Mouse (Mus musculus) embryonic stem cell, embryonic (primary cell): ENCODE measurements around the gene Gmip.

Source experiments
- CTCF ChIA-PET, 4 experiments: fragments of 300-600 bp in 2 of 4; fragments of 350-600 bp in 2 of 4; sonication (Branson Sonifier 250); formaldehyde crosslinking; loops; one replicate each; lab custom pipeline; 2022; ENCODE audit warnings: inconsistent platforms in 2 of 4; lab: Charles Lee
- POLR2A ChIA-PET, 4 experiments: fragments of 300-600 bp in 2 of 4; fragments of 350-600 bp in 2 of 4; sonication (Branson Sonifier 250); formaldehyde crosslinking; loops; one replicate each; lab custom pipeline; 2022; ENCODE audit warnings: antibody characterized with exemption in 4 of 4, inconsistent platforms in 1 of 4; lab: Charles Lee

Gene Gmip

DNA sequence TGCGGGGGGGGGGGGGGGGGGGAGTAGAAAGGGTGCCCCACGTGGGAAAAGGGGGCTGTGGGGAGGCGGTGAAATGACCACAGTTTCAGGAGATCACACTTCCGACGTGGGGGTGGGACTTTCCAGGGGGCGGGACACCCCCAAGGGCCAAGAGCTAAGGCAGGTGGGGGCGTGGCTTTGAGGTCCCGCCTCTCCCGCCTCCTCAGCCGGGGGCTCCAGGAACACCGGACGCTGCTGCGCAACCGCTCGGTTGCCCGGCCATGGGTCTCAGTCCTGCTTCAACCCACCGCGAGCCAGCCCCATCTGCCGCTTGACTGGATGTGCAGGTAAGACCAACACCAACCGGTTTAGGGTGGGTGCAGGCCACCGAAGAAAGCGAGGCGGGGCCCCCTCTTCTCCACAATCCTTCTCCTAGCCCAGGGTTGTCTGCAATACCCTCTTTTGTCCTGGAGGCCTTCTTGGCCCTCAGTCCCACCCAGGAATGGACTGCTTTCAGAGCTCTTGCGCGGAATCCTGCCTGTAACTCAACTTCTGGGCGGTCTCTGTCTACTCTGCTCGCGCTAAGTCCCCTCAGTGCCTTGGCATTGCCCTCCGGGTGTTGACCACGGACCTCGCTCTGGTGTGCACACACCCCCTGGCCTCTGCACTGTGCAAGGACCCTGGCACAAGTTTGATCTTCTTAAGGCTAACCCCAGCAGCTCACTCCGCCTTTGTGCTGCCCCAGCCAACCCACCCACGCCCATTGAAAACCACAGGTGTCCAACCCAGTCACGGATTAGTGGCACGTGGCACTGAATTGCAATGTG lies 14.1 kb downstream of the Gmip start, which contains the start of gene Lpar2:
Gene Lpar2 (plus strand): TSS at position 44 of the 806 bp plus-strand sequence.
- ChIA-PET POLR2A (interaction anchor here (0.5 to 4.0 kb wide), 69 partner anchors 9 to 1017 kb away, joined by 3 to 38 read pairs (median 4); partner anchors contain the start of genes Gm20422 (in 3 of the 4), Gmip (in 3 of the 4), Pbx4 (in 3 of the 4) and Zfp868 (in 3 of the 4)), CTCF (interaction anchor here in 3 of 4 experiments (0.6 to 1.9 kb wide), 12 partner anchors 10 to 494 kb away, joined by 3 to 11 read pairs (median 4); partner anchors contain the start of gene Pbx4 (in 3 of the 3))

DNA sequence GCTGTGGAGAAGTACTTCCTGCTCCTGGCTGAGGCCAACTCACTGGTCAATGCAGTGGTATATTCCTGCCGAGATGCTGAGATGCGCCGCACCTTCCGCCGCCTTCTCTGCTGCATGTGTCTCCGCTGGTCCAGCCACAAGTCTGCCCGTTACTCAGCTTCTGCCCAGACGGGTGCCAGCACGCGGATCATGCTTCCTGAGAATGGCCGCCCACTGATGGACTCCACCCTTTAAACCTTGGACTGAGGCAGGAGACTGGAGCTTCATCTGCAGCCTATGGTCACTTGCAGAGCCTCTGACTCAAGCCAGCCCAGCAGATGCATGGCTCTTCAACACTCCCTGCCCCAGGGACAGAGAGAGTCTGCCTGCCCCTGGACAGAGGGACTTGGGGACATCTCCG lies 17.9 kb downstream of the Gmip start:
- ChIA-PET CTCF (interaction anchor here in 2 of 4 experiments (0.6 to 1.3 kb wide), 2 partner anchors 9 to 300 kb away, joined by 3 read pairs; no protein-coding TSS in a partner anchor), POLR2A (interaction anchor here in 1 of 4 experiments (1.4 to 2.1 kb wide), 4 partner anchors 9 to 77 kb away, joined by 3 to 6 read pairs (median 5); partner anchors contain the start of gene Zfp963)

DNA sequence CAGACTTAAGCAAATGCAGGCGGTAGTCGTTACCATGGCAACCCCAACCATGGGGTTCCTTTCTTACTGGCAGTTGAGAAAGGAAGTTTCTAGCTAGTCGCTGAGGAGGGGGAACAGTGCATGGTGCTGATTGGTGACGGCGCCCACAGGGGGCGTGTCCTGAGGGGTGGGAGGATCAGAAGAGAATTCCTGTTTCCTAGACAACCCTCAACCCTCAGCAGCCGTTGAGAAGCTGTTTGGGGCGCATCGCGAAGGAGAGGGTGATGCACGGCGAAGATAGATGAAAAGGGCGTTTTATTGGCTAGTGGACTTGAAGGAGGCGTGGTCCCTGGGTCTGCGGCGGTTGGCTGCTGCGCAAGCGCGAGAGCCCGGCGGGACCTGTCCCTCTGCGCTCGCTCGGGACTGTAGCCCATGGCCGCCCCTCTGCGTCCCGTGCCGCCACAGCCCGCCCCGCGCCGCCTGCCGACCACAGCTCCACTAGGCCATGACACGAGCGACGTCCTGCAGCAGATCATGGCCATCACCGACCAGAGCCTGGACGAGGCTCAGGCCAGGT lies 23.9 kb downstream of the Gmip start, which contains the start of gene Pbx4:
Gene Pbx4 (plus strand): TSS at position 194 of the 556 bp plus-strand sequence.
- POLR2A ChIA-PET = interaction anchor here (0.6 to 5.8 kb wide), 49 partner anchors 8 to 504 kb away, joined by 3 to 73 read pairs (median 5); partner anchors contain the start of genes Lpar2 (in 3 of the 4), Zfp868 (in 3 of the 4), Gm20422 (in 2 of the 4) and Gmip (in 2 of the 4)
- CTCF ChIA-PET = interaction anchor here in 3 of 4 experiments (0.6 to 1.7 kb wide), 13 partner anchors 9 to 207 kb away, joined by 3 to 10 read pairs (median 3); partner anchors contain the start of genes Lpar2 (in 3 of the 3) and Zfp868 (in 1 of the 3)

DNA sequence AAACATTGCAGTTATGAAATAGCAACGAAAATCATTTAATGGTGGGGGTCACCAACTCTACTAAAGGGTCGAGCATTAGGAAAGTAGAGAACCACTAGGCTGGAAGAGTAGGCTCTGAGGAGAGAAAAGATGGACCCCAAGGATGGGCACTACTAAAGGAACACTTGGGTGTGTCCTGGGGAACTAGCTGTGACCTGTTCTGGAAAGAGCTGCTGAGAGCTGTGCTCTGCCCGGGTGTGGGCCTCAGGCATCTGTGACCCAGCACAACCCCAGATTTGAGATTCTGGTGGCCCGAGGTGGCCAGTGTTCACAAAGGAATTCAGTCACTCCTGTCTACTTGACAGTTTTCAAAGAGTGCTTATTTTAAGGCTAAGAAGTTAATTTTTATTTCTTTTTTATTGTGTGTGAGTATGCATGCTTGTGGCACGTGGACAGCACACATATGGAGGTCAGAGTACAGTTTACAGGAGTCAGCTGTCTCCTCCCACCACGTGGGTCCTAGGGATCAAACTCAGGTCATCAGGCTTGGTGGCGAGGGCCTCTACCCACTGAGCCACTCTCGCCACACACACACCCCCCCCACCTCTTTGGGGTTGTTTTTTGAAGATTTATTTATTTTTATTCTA lies 28.7 kb downstream of the Gmip start:
- CTCF ChIA-PET = no interaction called here
- POLR2A ChIA-PET = interaction anchor here in 2 of 4 experiments (1.0 to 1.2 kb wide), 3 partner anchors 12 to 16 kb away, joined by 3 to 4 read pairs (median 4); partner anchors contain the start of gene Lpar2 (in 1 of the 2)

DNA sequence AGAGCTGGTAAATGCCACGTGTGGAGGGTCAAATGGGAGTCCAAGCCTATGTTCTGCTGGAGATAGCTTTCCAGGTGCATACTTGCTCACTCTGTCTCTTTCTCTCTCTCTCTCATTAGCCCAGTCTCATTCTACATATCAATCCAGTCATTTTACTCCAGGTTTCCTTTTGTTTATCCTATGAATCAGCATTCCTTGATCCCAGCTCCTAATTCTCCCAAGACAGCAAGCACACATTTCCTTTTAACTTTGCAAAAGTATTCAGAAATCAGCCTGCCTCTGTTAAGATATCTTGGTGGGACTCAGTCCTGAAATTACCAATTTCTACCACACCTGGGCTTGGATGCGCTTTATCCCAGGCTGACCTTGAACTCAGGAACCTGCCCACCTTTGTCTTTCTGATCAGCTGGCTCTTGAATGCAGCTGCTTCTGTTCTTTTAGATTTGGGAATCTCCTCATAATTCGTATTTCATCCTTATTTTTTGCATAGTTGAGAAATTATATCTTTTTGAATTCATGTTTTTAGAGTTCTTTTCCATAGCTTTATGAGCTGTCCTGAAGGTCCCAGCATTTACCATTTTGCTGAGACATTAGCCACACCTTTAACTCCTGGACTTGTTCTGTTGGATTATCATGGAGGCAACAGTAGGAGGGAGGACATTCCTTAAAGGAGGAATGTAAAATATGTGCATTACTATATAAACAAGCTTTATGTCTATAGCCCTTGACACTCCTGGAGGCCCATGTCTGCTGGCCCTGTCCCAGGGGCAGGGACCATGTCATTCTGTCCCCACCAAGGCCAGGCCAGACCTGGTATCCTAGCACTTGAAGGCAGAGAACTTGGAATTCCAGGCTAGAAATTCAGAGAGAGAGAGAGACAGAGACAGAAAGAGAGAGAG lies 38.9 kb downstream of the Gmip start:
- CTCF ChIA-PET = interaction anchor here in 1 of 4 experiments (1.2 kb wide), 1 partner anchor 13 kb away, joined by 9 read pairs; no protein-coding TSS in a partner anchor
- POLR2A ChIA-PET = interaction anchor here (0.5 to 6.6 kb wide), 48 partner anchors 7 to 850 kb away, joined by 3 to 73 read pairs (median 4); partner anchors contain the start of genes Zfp868 (in 4 of the 4), Pbx4 (in 3 of the 4), Lpar2 (in 2 of the 4) and Zfp963 (in 2 of the 4)

DNA sequence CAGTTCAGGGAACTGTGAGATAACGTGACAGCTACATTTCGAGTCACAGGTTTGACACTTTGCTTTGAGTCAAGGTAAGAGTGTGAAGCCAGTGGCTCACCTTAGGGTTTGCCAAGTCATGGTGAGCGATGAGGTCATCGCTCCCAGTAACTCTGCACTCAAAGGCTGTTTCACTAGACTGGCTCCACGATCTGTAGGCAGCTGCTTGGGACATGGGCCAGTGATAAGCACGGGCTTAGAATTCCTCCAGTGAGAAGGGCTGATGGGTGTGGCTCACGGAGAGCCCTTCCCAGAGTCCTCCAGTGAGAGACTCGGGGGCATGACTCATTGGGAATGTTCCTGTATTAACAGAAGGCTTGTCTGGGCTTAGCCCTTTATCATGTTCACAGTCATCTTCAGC lies 40.5 kb downstream of the Gmip start:
- ChIA-PET POLR2A (interaction anchor here in 3 of 4 experiments (0.6 to 6.6 kb wide), 41 partner anchors 9 to 322 kb away, joined by 3 to 73 read pairs (median 5); partner anchors contain the start of genes Pbx4 (in 3 of the 3), Zfp963 (in 3 of the 3), Lpar2 (in 2 of the 3) and Zfp868 (in 2 of the 3)), CTCF (interaction anchor here in 3 of 4 experiments (0.5 to 1.5 kb wide), 9 partner anchors 10 to 1828 kb away, joined by 3 to 4 read pairs (median 3); partner anchors contain the start of genes Homer3 (in 1 of the 3), Lpar2 (in 1 of the 3) and Zfp868 (in 1 of the 3))

DNA sequence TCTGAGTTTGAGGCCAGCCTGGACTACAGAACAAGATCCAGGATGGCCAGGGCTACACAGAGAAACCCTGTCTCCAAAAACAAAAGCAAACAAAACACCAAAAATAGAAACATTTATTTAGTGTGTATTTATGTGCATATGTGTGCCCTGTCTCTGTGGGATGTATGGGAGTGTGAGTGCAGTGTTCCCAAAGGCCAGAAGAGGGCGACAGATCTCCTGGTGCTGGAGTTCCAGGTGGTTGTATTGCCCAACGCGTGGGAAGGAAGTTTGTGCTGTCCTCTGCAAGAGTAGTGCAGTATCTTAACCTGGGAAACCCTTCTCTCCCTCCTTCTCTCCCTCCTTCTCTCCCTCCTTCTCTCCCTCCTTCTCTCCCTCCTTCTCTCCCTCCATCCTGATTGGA lies 41.4 kb downstream of the Gmip start:
- POLR2A ChIA-PET = interaction anchor here in 3 of 4 experiments (0.7 to 6.6 kb wide), 18 partner anchors 11 to 434 kb away, joined by 3 to 73 read pairs (median 5); partner anchors contain the start of genes Pbx4 (in 1 of the 3), Yjefn3 (in 1 of the 3) and Zfp963 (in 1 of the 3)
- CTCF ChIA-PET = interaction anchor here in 2 of 4 experiments (1.2 to 2.0 kb wide), 2 partner anchors 11 kb away, joined by 10 to 12 read pairs; no protein-coding TSS in a partner anchor

DNA sequence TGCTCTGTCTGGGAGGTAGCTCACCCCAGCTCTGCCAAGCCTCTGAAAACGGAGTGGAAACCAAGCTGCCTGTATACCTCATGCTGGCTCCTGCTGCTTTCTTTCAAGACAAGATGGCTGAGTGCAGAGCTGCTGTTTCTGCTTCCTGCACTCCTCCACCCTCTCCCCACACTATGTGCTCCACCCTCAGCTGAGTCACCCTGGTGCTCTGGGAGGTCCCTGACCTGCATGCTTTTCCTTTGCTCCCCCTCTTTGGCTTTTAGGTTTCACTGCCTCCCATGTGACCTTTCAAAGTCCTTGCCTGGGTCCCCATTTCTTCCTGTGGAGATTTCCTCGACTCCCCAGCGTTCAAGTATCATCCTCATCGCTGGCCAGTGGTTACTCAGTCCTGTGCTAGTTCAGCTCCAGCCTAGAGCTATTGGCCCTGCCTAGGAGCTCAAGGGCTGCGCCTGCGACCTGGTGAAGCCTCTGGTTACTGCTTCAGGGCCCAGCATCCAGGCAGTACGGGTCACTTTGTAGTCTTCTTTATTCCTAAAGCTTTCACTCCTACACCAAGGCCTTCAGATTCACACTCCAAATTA lies 42.5 kb downstream of the Gmip start:
- ChIA-PET POLR2A (interaction anchor here in 3 of 4 experiments (0.6 to 2.6 kb wide), 46 partner anchors 9 to 762 kb away, joined by 3 to 15 read pairs (median 4); partner anchors contain the start of genes Pbx4 (in 3 of the 3), Zfp868 (in 3 of the 3), Gm20422 (in 2 of the 3) and Lpar2 (in 2 of the 3)), CTCF (interaction anchor here in 3 of 4 experiments (0.5 to 2.0 kb wide), 11 partner anchors 9 to 226 kb away, joined by 3 to 17 read pairs (median 4); partner anchors contain the start of genes Pbx4 (in 1 of the 3) and Zfp868 (in 1 of the 3))

DNA sequence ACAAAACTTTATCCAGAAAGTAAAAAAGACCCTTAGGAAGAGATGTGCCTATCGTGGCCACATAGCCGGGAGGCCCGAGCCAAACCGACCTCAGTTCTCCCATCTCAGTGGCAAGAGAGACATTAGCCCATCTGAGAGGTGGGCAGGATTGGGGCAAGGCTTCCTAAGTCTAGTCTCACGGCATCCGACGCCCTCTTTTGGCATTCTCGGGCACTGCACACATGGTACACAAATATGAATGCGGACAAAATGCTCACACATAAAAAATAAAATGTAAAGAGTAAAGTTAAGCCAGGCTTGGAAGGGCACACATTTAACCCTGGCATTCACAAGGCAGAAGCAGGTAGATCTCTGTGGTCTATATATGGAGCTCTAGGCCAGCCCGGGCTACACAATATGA lies 45.4 kb downstream of the Gmip start:
- CTCF ChIA-PET = no interaction called here
- POLR2A ChIA-PET = interaction anchor here in 2 of 4 experiments (1.0 to 1.6 kb wide), 4 partner anchors 9 to 33 kb away, joined by 3 to 5 read pairs (median 4); no protein-coding TSS in a partner anchor

DNA sequence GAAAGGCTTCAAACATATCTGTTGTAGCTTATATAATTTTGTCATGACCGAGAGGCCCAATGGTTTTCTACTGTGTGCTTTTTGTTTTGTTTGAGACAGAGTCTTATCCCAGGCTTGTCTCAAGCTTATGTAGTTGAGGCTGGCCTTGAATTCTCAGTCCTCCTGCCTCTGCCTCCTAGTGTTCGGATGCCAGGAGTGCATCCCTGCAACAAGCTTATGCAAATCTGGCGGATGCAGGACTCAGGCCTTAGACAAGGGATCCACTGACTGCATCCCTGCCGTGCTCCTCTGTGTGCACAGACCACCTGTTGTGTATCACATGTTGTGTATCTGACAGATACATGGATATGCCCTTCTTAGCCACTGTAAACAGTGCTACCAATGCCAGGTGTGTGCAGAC lies 52.3 kb downstream of the Gmip start:
- ChIA-PET CTCF (interaction anchor here (0.6 to 2.2 kb wide), 30 partner anchors 9 to 536 kb away, joined by 3 to 21 read pairs (median 5); partner anchors contain the start of genes Lpar2 (in 3 of the 4), Pbx4 (in 1 of the 4), Zfp868 (in 1 of the 4) and Zfp963 (in 1 of the 4)), POLR2A (interaction anchor here (0.6 to 2.1 kb wide), 24 partner anchors 9 to 352 kb away, joined by 3 to 11 read pairs (median 4); partner anchors contain the start of genes Zfp868 (in 2 of the 4), Lpar2 (in 1 of the 4), Pbx4 (in 1 of the 4) and Slc25a42 (in 1 of the 4))

DNA sequence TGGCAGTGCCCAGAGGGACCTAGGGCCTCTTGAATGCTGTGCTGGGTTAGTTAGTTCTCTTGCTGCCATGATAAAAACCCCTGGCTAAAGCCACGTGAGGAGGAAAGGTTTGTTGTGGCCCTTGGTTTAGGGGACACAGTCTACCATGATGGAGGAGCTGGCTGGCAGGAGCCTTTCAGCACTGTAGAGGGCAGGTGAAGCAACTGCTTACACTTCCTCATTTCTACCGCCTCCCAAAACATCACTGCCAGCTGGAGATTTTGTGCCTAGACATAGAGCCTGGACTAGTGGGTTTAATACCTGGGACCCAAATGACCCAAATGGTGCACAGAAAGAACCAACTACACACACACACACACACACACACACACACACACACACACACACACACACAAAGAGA lies 52.8 kb downstream of the Gmip start:
- ChIA-PET POLR2A (interaction anchor here (0.6 to 2.1 kb wide), 20 partner anchors 8 to 582 kb away, joined by 3 to 11 read pairs (median 5); partner anchors contain the start of genes Zfp868 (in 2 of the 4), Lpar2 (in 1 of the 4), Pbx4 (in 1 of the 4) and Zfp963 (in 1 of the 4)), CTCF (interaction anchor here in 3 of 4 experiments (0.6 to 2.2 kb wide), 25 partner anchors 10 to 695 kb away, joined by 3 to 21 read pairs (median 5); partner anchors contain the start of genes Lpar2 (in 3 of the 3), Pbx4 (in 1 of the 3), Zfp868 (in 1 of the 3) and Zfp963 (in 1 of the 3))

DNA sequence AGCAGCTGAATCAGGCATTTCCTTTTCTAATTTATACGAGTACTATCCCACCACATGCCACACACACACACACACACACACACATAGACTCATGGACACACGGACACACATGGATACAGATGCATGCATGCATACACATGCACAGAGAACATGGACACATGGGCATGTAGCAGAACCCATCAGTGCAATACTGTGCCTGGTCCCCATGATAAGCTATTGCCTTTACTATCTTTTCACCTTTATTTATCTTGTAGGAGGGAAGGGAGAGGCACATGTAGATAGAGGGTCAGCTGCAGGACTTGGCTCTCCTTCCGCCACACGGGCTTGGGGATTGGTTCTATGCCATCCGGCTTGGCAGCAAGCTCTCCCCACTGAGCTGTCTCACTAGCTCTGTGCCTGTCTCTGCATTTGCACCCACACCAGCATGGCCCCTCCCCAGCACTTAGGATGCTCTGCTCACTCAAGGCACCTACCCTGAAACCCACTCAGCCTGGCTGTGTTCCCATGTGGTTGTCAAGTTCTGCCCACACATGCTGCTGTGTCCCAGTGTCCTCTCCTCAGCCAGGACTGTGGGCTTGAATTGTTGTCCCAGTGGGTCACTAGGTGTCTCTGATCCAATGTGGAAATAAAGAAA lies 55.0 kb downstream of the Gmip start:
- ChIA-PET POLR2A (interaction anchor here in 1 of 4 experiments (0.8 to 1.4 kb wide), 2 partner anchors 11 to 21 kb away, joined by 3 to 4 read pairs; no protein-coding TSS in a partner anchor), CTCF (no interaction called here)

DNA sequence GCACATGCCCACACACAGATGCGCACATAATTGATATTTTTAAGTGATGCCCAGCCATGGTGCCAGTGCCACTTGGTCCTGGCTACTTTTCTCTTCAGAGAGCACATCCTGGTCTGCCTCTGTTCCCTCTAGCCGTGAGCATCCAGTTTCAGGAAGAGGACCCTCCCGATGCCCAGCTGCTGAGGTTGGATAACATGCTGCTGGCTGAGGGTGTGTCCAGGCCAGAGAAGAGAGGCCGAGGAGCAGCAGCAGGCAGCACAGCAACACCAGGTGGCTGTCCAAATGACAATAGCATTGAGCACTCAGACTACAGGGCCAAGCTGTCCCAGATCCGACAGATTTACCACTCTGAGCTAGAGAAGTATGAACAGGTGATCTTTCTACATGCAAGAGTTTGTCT lies 55.7 kb downstream of the Gmip start:
- POLR2A ChIA-PET = interaction anchor here in 2 of 4 experiments (0.8 to 1.4 kb wide), 3 partner anchors 12 to 239 kb away, joined by 3 to 4 read pairs (median 4); partner anchors contain the start of gene Zfp868 (in 1 of the 2)
- CTCF ChIA-PET = no interaction called here

DNA sequence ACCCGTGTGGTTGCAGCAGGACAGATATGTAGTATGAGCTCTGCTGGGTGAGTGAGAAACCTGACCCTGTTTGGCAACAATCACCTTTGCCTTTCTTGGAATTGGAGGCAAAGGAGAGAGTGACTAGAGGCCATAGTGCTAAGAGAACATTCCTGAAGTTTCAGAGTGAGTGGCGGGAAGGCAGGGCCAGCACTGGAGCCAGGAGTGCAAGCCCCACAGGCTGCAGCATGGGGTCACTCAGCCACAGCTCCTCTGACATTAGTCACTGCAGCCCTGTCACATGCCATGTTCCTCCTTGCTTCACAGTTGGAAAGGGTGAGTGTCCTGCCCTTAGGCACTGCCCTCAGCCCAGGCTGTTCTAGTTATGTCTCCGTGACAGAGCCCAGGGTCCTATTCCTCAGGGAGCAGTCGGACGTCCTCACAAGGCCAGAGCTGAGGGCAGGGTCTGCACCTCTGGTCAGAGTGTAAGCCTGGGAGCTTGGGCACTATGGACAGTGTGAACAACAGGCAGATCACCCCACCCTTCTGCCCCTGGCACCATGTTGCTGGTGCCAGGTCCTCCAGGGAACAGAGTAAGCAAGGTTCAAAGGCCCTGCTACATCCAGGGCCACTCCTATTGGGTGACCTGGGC lies 59.3 kb downstream of the Gmip start:
- ChIA-PET CTCF (interaction anchor here in 1 of 4 experiments (1.4 kb wide), 1 partner anchor 243 kb away, joined by 4 read pairs; the partner anchor contains the start of gene Zfp868), POLR2A (interaction anchor here in 2 of 4 experiments (0.8 to 1.4 kb wide), 2 partner anchors 9 to 242 kb away, joined by 3 read pairs; partner anchors contain the start of gene Zfp868 (in 1 of the 2))
